ENCODE assay signal across 8 mouse cellular contexts in the genomic region with DNA sequence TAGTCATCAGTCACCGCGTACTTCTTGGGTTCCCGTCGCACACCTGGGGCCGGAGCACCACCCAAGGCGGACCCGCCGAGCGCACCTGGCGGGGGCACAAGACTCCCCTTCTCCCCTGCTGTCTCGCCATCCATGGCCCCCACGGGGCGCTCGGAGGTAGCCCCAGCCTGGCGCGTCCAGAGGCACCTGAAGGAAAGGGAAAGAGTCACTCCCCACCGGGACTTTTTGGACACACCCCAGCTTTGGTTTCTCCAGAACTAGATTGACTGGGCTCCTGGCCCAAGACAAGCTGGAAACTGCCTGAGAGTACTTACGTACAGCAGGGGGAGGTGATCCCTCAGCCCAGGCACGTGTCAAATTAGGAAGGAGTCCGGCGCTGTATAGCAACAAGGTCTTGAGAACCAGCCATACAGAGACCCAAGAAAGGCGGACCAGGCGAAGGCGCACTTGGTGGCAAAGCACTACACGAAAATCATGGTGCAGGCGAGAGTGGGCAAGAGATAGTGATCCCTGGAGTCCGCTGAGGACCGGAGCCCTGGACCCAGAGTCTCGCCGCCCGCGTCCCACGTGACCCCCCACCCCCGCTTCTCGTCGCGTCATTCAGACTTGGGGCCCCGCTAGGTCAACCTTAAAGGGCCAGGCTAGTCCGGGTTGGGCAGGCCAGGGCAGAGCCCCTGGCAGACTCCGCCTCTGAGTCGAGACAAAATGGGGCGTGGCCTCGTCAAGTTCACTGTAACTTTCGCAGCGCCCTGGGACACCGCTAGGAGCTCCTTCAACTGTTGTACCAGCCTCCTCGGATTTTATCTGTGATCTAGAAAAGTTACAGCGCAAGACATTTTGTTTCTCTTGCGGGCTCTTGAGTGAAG. TPM values are rescaled to one million over a fixed set of nuclear protein-coding genes. Genes with fewer than 3 reads are reported as not detected.
DNase-seq lines count a peak whose midpoint lies in the region; ATAC-seq and TF ChIP-seq lines count a peak whose summit lies in the region.

A gene (minus strand): TSS at position 667 of the 866 bp plus-strand sequence.

- no peak within 1 kb of the TSS for H3K27ac ChIP-seq in embryonic facial prominence, embryonic 11.5 days (replicated peaks; ENCODE audit: low read depth, low read length)
- H3K27ac ChIP-seq in liver, adult 2 months (replicated peaks; ENCODE audit: insufficient read depth, low read depth, low read length), result peak within 1 kb of the TSS; percentile 28
- peak within 1 kb of the TSS; percentile 61; the same call in 1 of the 2 replicates for H3K27ac ChIP-seq in stomach, embryonic 14.5 days (ENCODE audit: low read length)

- H3K4me3 ChIP-seq in embryonic facial prominence, embryonic 11.5 days (ENCODE audit: low read depth, low read length), result peak within 1 kb of the TSS; percentile 47
- peak within 1 kb of the TSS; percentile 53 for H3K4me3 ChIP-seq in liver, adult 2 months (ENCODE audit: insufficient read depth, low read depth, low read length)
- peak within 1 kb of the TSS; percentile 30 for H3K4me3 ChIP-seq in stomach, embryonic 14.5 days (ENCODE audit: low read depth, low read length)

- H3K79me2 ChIP-seq in liver, adult 2 months (ENCODE audit: control insufficient read depth, insufficient read depth, low read length), result no peaks in the 10 kb centered on the region

- peak; percentile 66 for ATAC-seq in embryonic facial prominence, embryonic 11.5 days (replicated peaks; ENCODE audit: insufficient number of reproducible peaks, low FRiP score, low TSS enrichment, low read depth)
- peak; percentile 81 for ATAC-seq in stomach, embryonic 14.5 days (ENCODE audit: insufficient number of reproducible peaks, insufficient read depth, low FRiP score, low read depth)

- TF ChIP-seq POLR2A in liver, adult 2 months (IDR thresholded peaks at IDR 0.05; ENCODE audit: extremely low read depth, insufficient read depth, low read length), result no peak

- no peaks in the 10 kb centered on the region for H3K9me3 ChIP-seq in embryonic facial prominence, embryonic 11.5 days (replicated peaks; ENCODE audit: control insufficient read depth, low read length)
- H3K9me3 ChIP-seq in stomach, embryonic 14.5 days (ENCODE audit: control insufficient read depth, low read depth, low read length), result no peaks in the 10 kb centered on the region

- peak within 1 kb of the TSS; percentile 47 for H3K9ac ChIP-seq in embryonic facial prominence, embryonic 11.5 days (replicated peaks; ENCODE audit: low read length)
- H3K9ac ChIP-seq in liver, adult 2 months (ENCODE audit: low read depth, low read length), result peak within 1 kb of the TSS; percentile 63
- H3K9ac ChIP-seq in stomach, embryonic 14.5 days (replicated peaks; ENCODE audit: low read depth, low read length), result peak within 1 kb of the TSS; percentile 38; the same call in 1 of the 2 replicates

- H3K4me1 ChIP-seq in embryonic facial prominence, embryonic 11.5 days (ENCODE audit: control insufficient read depth, insufficient read depth, low read length), result no peaks in the 10 kb centered on the region; the same call in 1 of the 2 replicates
- H3K4me1 ChIP-seq in liver, adult 2 months (ENCODE audit: control insufficient read depth, insufficient read depth, low read length), result peaks cover 1% of the 10 kb centered on the region; the same call in 1 of the 2 replicates
- H3K4me1 ChIP-seq in stomach, embryonic 14.5 days (ENCODE audit: control insufficient read depth, insufficient read depth, low read length), result no peaks in the 10 kb centered on the region

- H3K4me2 ChIP-seq in embryonic facial prominence, embryonic 11.5 days (ENCODE audit: low read depth, low read length), result peak within 1 kb of the TSS; percentile 83
- peak within 1 kb of the TSS; percentile 51 for H3K4me2 ChIP-seq in stomach, embryonic 14.5 days (replicated peaks; ENCODE audit: low read depth, low read length)

- H3K36me3 ChIP-seq in embryonic facial prominence, embryonic 11.5 days (replicated peaks; ENCODE audit: control insufficient read depth, insufficient read depth, low read depth, low read length), result no peaks in the 10 kb centered on the region
- no peaks in the 10 kb centered on the region for H3K36me3 ChIP-seq in liver, adult 2 months (ENCODE audit: control insufficient read depth, insufficient read depth, low read length)
- H3K36me3 ChIP-seq in stomach, embryonic 14.5 days (ENCODE audit: control insufficient read depth, insufficient read depth, low read length), result no peaks in the 10 kb centered on the region

- peak; percentile 85 for DNase-seq in 3T3-L1 (ENCODE audit: low read depth, low spot score)
- DNase-seq in adrenal gland, adult 18-20 months (ENCODE audit: low spot score in 2 of 2), result peak; percentile 78 to 79
- DNase-seq in embryonic facial prominence, embryonic 11.5 days (ENCODE audit: low spot score), result peak; percentile 91
- DNase-seq in heart, adult 11 months, result peak; percentile 99
- peak; percentile 93 for DNase-seq in kidney, adult 11 months
- peak; percentile 85 for DNase-seq in liver, adult 2 months (ENCODE audit: extremely low read depth, low read depth, low spot score)
- DNase-seq in monocyte, adult 2 months (ENCODE audit: low read depth in 1 of 2, low spot score in 2 of 2), result peak; percentile 84 to 90

- 2% methylated on average over 47 of the region's 49 CpGs for WGBS in embryonic facial prominence, embryonic 11.5 days
- WGBS in liver, adult 2 months, result 4% methylated on average over 49 of the region's 49 CpGs
- 4% methylated on average over 49 of the region's 49 CpGs for WGBS in stomach, embryonic 14.5 days

- peak; percentile 54; the same call in 1 of the 2 replicates for TF ChIP-seq CTCF in liver, adult 2 months (IDR thresholded peaks at IDR 0.05; ENCODE audit: low read depth, low read length)

- H3K27me3 ChIP-seq in embryonic facial prominence, embryonic 11.5 days (ENCODE audit: control insufficient read depth, insufficient read depth, low read length), result peaks cover 2% of the 10 kb centered on the region; the same call in 1 of the 2 replicates
- H3K27me3 ChIP-seq in liver, adult 2 months (ENCODE audit: control insufficient read depth, insufficient read depth, low read length), result no peaks in the 10 kb centered on the region
- H3K27me3 ChIP-seq in stomach, embryonic 14.5 days (ENCODE audit: control insufficient read depth, insufficient read depth, low read length), result no peaks in the 10 kb centered on the region

RNA-seq across cellular contexts. Expression of the gene that starts here (rescaled TPM):
- total RNA-seq in adrenal gland, adult 18-20 months (2021), result 10 to 100 TPM; 42.8 to 55.6 TPM
- 3.7 and 4.1 TPM in 2 replicates for polyA plus RNA-seq in embryonic facial prominence, embryonic 11.5 days (2014; fragmentation: Nextera tagmentation; extraction: Ambion mirVana)
- 1.8 and 3.4 TPM in 2 replicates for total RNA-seq in liver, adult 2 months (2014; rRNA removed)
- polyA plus RNA-seq in liver, adult 2 months (2012; rRNA removed), result 3.9 and 6.0 TPM in 2 replicates
- polyA plus RNA-seq in stomach, embryonic 14.5 days (2014; fragmentation: Nextera tagmentation; extraction: Ambion mirVana), result 24.8 and 27.8 TPM in 2 replicates
